Mouse (Mus musculus): ENCODE results near the gene Nsun2. TPM values are rescaled to one million over a fixed set of nuclear protein-coding genes. Genes with fewer than 3 reads are reported as not detected.

Nsun2 gene
- polyA plus RNA-seq, 1 experiment from 2014 or later = 78.5 TPM

- Histone ChIP-seq H3K4me1 (ENCODE audit: control insufficient read depth, insufficient read depth, low read length) (peaks cover 12% of the 10 kb centered on the region; the same call in 1 of the 2 replicates), H3K4me2 (no peak overlapping the region), H3K4me3 (ENCODE audit: low read depth, low read length) (no peak overlapping the region), H3K27me3 (ENCODE audit: control insufficient read depth, insufficient read depth, low read length) (no peaks in the 10 kb centered on the region), H3K27ac (ENCODE audit: low read depth, low read length) (no peak overlapping the region), H3K36me3 (ENCODE audit: control insufficient read depth, insufficient read depth, low read length) (no peaks in the 10 kb centered on the region), H3K9ac (ENCODE audit: low read depth, low read length) (no peak overlapping the region), H3K9me3 (replicated peaks; ENCODE audit: control insufficient read depth, low read length) (no peaks in the 10 kb centered on the region)
- ATAC-seq (replicated peaks; ENCODE audit: insufficient number of reproducible peaks, low FRiP score, low TSS enrichment) = no peak
- 51% methylated on average over 6 of the region's 6 CpGs for WGBS (ENCODE audit: insufficient replicate concordance)
Measured at GRCm38 (mm10) chr13:69585828-69586227, 52.3 kb downstream of the Nsun2 start.

GRCm38 (mm10) chr13:69586337-69586736 lies 52.8 kb downstream of the Nsun2 start:
- no peak for ATAC-seq (replicated peaks; ENCODE audit: insufficient number of reproducible peaks, low FRiP score, low TSS enrichment)
- WGBS (ENCODE audit: insufficient replicate concordance) = 62% methylated on average over 10 of the region's 10 CpGs
- Histone ChIP-seq H3K27me3 (ENCODE audit: control insufficient read depth, insufficient read depth, low read length) (no peaks in the 10 kb centered on the region), H3K36me3 (ENCODE audit: control insufficient read depth, insufficient read depth, low read length) (no peaks in the 10 kb centered on the region), H3K9ac (ENCODE audit: low read depth, low read length) (no peak overlapping the region), H3K4me2 (no peak overlapping the region), H3K9me3 (replicated peaks; ENCODE audit: control insufficient read depth, low read length) (no peaks in the 10 kb centered on the region), H3K4me3 (ENCODE audit: low read depth, low read length) (no peak overlapping the region), H3K27ac (ENCODE audit: low read depth, low read length) (no peak overlapping the region), H3K4me1 (ENCODE audit: control insufficient read depth, insufficient read depth, low read length) (peaks cover 12% of the 10 kb centered on the region; the same call in 1 of the 2 replicates)

- 60% methylated on average over 3 of the region's 3 CpGs for WGBS (ENCODE audit: insufficient replicate concordance)
- no peak overlapping the region for H3K27ac ChIP-seq (ENCODE audit: low read depth, low read length)
- H3K9me3 ChIP-seq (replicated peaks; ENCODE audit: control insufficient read depth, low read length) = no peaks in the 10 kb centered on the region
- H3K4me2 ChIP-seq = no peak overlapping the region
- no peaks in the 10 kb centered on the region for H3K36me3 ChIP-seq (ENCODE audit: control insufficient read depth, insufficient read depth, low read length)
- no peak overlapping the region for H3K9ac ChIP-seq (ENCODE audit: low read depth, low read length)
- H3K27me3 ChIP-seq (ENCODE audit: control insufficient read depth, insufficient read depth, low read length) = no peaks in the 10 kb centered on the region
- H3K4me1 ChIP-seq (ENCODE audit: control insufficient read depth, insufficient read depth, low read length) = peaks cover 12% of the 10 kb centered on the region; the same call in 1 of the 2 replicates
- H3K4me3 ChIP-seq (ENCODE audit: low read depth, low read length) = no peak overlapping the region
- no peak for ATAC-seq (replicated peaks; ENCODE audit: insufficient number of reproducible peaks, low FRiP score, low TSS enrichment)
Measured at GRCm38 (mm10) chr13:69587849-69588248, 54.3 kb downstream of the Nsun2 start.

GRCm38 (mm10) chr13:69588263-69588662 lies 54.7 kb downstream of the Nsun2 start:
- Histone ChIP-seq H3K27ac (ENCODE audit: low read depth, low read length) (no peak overlapping the region), H3K4me3 (ENCODE audit: low read depth, low read length) (no peak overlapping the region), H3K4me2 (no peak overlapping the region), H3K9ac (ENCODE audit: low read depth, low read length) (no peak overlapping the region), H3K27me3 (ENCODE audit: control insufficient read depth, insufficient read depth, low read length) (no peaks in the 10 kb centered on the region), H3K4me1 (ENCODE audit: control insufficient read depth, insufficient read depth, low read length) (peaks cover 12% of the 10 kb centered on the region; the same call in 1 of the 2 replicates), H3K36me3 (ENCODE audit: control insufficient read depth, insufficient read depth, low read length) (no peaks in the 10 kb centered on the region), H3K9me3 (replicated peaks; ENCODE audit: control insufficient read depth, low read length) (no peaks in the 10 kb centered on the region)
- ATAC-seq (replicated peaks; ENCODE audit: insufficient number of reproducible peaks, low FRiP score, low TSS enrichment) = no peak
- 30% methylated on average over 6 of the region's 6 CpGs for WGBS (ENCODE audit: insufficient replicate concordance)

GRCm38 (mm10) chr13:69591338-69591737 lies 57.8 kb downstream of the Nsun2 start:
- no peak overlapping the region for H3K4me3 ChIP-seq (ENCODE audit: low read depth, low read length)
- 84% methylated on average over 5 of the region's 5 CpGs for WGBS (ENCODE audit: insufficient replicate concordance)

GRCm38 (mm10) chr13:69592226-69592625 lies 58.7 kb downstream of the Nsun2 start:
- H3K27me3 ChIP-seq (ENCODE audit: control insufficient read depth, insufficient read depth, low read length) = no peaks in the 10 kb centered on the region
- no peak overlapping the region for H3K4me3 ChIP-seq (ENCODE audit: low read depth, low read length)
- H3K9me3 ChIP-seq (replicated peaks; ENCODE audit: control insufficient read depth, low read length) = no peaks in the 10 kb centered on the region
- no peaks in the 10 kb centered on the region for H3K36me3 ChIP-seq (ENCODE audit: control insufficient read depth, insufficient read depth, low read length)
- 84% methylated on average over 8 of the region's 8 CpGs for WGBS (ENCODE audit: insufficient replicate concordance)
- H3K4me2 ChIP-seq = no peak overlapping the region
- H3K4me1 ChIP-seq (ENCODE audit: control insufficient read depth, insufficient read depth, low read length) = 0 out of 2 replicates have a peak, but pooled peaks cover 4% of the 10 kb centered on the region
- no peak overlapping the region for H3K27ac ChIP-seq (ENCODE audit: low read depth, low read length)
- no peak overlapping the region for H3K9ac ChIP-seq (ENCODE audit: low read depth, low read length)
- ATAC-seq (replicated peaks; ENCODE audit: insufficient number of reproducible peaks, low FRiP score, low TSS enrichment) = no peak

More at GRCm38 (mm10) chr13:69591338-69591737, 57.8 kb downstream of the Nsun2 start:
- no peak for ATAC-seq (replicated peaks; ENCODE audit: insufficient number of reproducible peaks, low FRiP score, low TSS enrichment)
- no peak overlapping the region for H3K27ac ChIP-seq (ENCODE audit: low read depth, low read length)
- no peak overlapping the region for H3K4me2 ChIP-seq
- no peaks in the 10 kb centered on the region for H3K27me3 ChIP-seq (ENCODE audit: control insufficient read depth, insufficient read depth, low read length)
- H3K4me1 ChIP-seq (ENCODE audit: control insufficient read depth, insufficient read depth, low read length) = peaks cover 6% of the 10 kb centered on the region; the same call in 1 of the 2 replicates
- H3K9me3 ChIP-seq (replicated peaks; ENCODE audit: control insufficient read depth, low read length) = no peaks in the 10 kb centered on the region
- H3K9ac ChIP-seq (ENCODE audit: low read depth, low read length) = no peak overlapping the region
- no peaks in the 10 kb centered on the region for H3K36me3 ChIP-seq (ENCODE audit: control insufficient read depth, insufficient read depth, low read length)

GRCm38 (mm10) chr13:69593453-69593852 lies 59.9 kb downstream of the Nsun2 start:
- Histone ChIP-seq H3K9ac (ENCODE audit: low read depth, low read length) (no peak overlapping the region), H3K9me3 (replicated peaks; ENCODE audit: control insufficient read depth, low read length) (no peaks in the 10 kb centered on the region), H3K4me2 (no peak overlapping the region), H3K27me3 (ENCODE audit: control insufficient read depth, insufficient read depth, low read length) (no peaks in the 10 kb centered on the region), H3K36me3 (ENCODE audit: control insufficient read depth, insufficient read depth, low read length) (no peaks in the 10 kb centered on the region), H3K4me1 (ENCODE audit: control insufficient read depth, insufficient read depth, low read length) (no peaks in the 10 kb centered on the region), H3K27ac (ENCODE audit: low read depth, low read length) (no peak overlapping the region), H3K4me3 (ENCODE audit: low read depth, low read length) (no peak overlapping the region)
- no peak for ATAC-seq (replicated peaks; ENCODE audit: insufficient number of reproducible peaks, low FRiP score, low TSS enrichment)
- WGBS (ENCODE audit: insufficient replicate concordance) = 56% methylated on average over 8 of the region's 8 CpGs

- WGBS (ENCODE audit: insufficient replicate concordance) = 84% methylated on average over 7 of the region's 7 CpGs
- Histone ChIP-seq H3K27ac (ENCODE audit: low read depth, low read length) (no peak overlapping the region), H3K36me3 (ENCODE audit: control insufficient read depth, insufficient read depth, low read length) (no peaks in the 10 kb centered on the region), H3K27me3 (ENCODE audit: control insufficient read depth, insufficient read depth, low read length) (no peaks in the 10 kb centered on the region), H3K9me3 (replicated peaks; ENCODE audit: control insufficient read depth, low read length) (no peaks in the 10 kb centered on the region), H3K4me2 (no peak overlapping the region), H3K4me3 (ENCODE audit: low read depth, low read length) (no peak overlapping the region), H3K4me1 (ENCODE audit: control insufficient read depth, insufficient read depth, low read length) (no peaks in the 10 kb centered on the region), H3K9ac (ENCODE audit: low read depth, low read length) (no peak overlapping the region)
- ATAC-seq (replicated peaks; ENCODE audit: insufficient number of reproducible peaks, low FRiP score, low TSS enrichment) = no peak
Measured at GRCm38 (mm10) chr13:69594577-69595256, 61.2 kb downstream of the Nsun2 start.

- Histone ChIP-seq H3K4me3 (ENCODE audit: low read depth, low read length) (no peak overlapping the region), H3K27me3 (ENCODE audit: control insufficient read depth, insufficient read depth, low read length) (no peaks in the 10 kb centered on the region), H3K4me2 (no peak overlapping the region), H3K36me3 (ENCODE audit: control insufficient read depth, insufficient read depth, low read length) (no peaks in the 10 kb centered on the region), H3K9ac (ENCODE audit: low read depth, low read length) (no peak overlapping the region), H3K27ac (ENCODE audit: low read depth, low read length) (no peak overlapping the region), H3K9me3 (replicated peaks; ENCODE audit: control insufficient read depth, low read length) (no peaks in the 10 kb centered on the region), H3K4me1 (ENCODE audit: control insufficient read depth, insufficient read depth, low read length) (no peaks in the 10 kb centered on the region)
- no peak for ATAC-seq (replicated peaks; ENCODE audit: insufficient number of reproducible peaks, low FRiP score, low TSS enrichment)
- 81% methylated on average over 6 of the region's 6 CpGs for WGBS (ENCODE audit: insufficient replicate concordance)
Measured at GRCm38 (mm10) chr13:69595911-69596310, 62.4 kb downstream of the Nsun2 start.
